Mouse (Mus musculus) heart, embryonic 11.5 days (tissue): ENCODE data around the gene Dab1. TPM values are rescaled to one million over a fixed set of nuclear protein-coding genes. Genes with fewer than 3 reads are reported as not detected.

Experiments used
- ATAC-seq: fragments of 200-750 bp; cut with Nextera tagmentation; replicated peaks from 2 replicates; pipeline ENCODE4 v1.8.0; 2017; ENCODE audit warnings: moderate library complexity; ENCODE audit not compliant: insufficient number of reproducible peaks, low FRiP score, low TSS enrichment
- H3K27ac ChIP-seq: fragments of 300-500 bp; sonication (generic); 2 replicates; pipeline ENCODE4 v1.5.1; 2014; ENCODE audit warnings: mild to moderate bottlenecking, low read depth, low read length
- H3K27me3 ChIP-seq: fragments of 300-500 bp; sonication (generic); 2 replicates; pipeline ENCODE4 v1.6.1; 2014; ENCODE audit warnings: mild to moderate bottlenecking, low read length, mixed read lengths; ENCODE audit not compliant: control insufficient read depth, insufficient read depth
- H3K36me3 ChIP-seq: fragments of 300-500 bp; sonication (generic); 2 replicates; pipeline ENCODE4 v1.6.1; 2014; ENCODE audit warnings: mild to moderate bottlenecking, low read length, moderate library complexity, mixed read lengths; ENCODE audit not compliant: control insufficient read depth, insufficient read depth
- H3K4me1 ChIP-seq: fragments of 300-500 bp; sonication (generic); 2 replicates; pipeline ENCODE4 v1.6.1; 2014; ENCODE audit warnings: low read length; ENCODE audit not compliant: control insufficient read depth, insufficient read depth
- H3K4me2 ChIP-seq: fragments of 300-500 bp; sonication (generic); 2 replicates; pipeline ENCODE4 v1.6.1; 2014; ENCODE audit warnings: mild to moderate bottlenecking, moderate library complexity
- H3K4me3 ChIP-seq: fragments of 300-500 bp; sonication (generic); 2 replicates; pipeline ENCODE4 v1.5.1; 2014; ENCODE audit warnings: low read depth, low read length
- H3K9ac ChIP-seq: fragments of 300-500 bp; sonication (generic); 2 replicates; pipeline ENCODE4 v1.6.1; 2014; ENCODE audit warnings: mild to moderate bottlenecking, low read depth, low read length, moderate library complexity
- H3K9me3 ChIP-seq: fragments of 300-500 bp; sonication (generic); replicated peaks from 2 replicates; pipeline ENCODE4 v1.6.1; 2016; ENCODE audit warnings: low read length; ENCODE audit not compliant: control insufficient read depth
- WGBS: fragments of 180-500 bp; shearing (Covaris S2); extraction: QIAGEN DNeasy Blood & Tissue Kit; methylation state at CpG from one replicate; pipeline ENCODE4 v1.1.7; 2014; ENCODE audit not compliant: insufficient replicate concordance; 5-methylcytosine and 5-hydroxymethylcytosine counted together
- polyA plus RNA-seq: library from polyadenylated mRNA; unstranded; fragments of >200 nt; fragmentation: Nextera tagmentation; extraction: Ambion mirVana; gene quantifications from 2 replicates; pipeline ENCODE4 v1.2.1, GENCODE M21; 2014

Gene Dab1
- polyA plus RNA-seq, 1 experiment from 2014 or later = 1.9 TPM

DNA sequence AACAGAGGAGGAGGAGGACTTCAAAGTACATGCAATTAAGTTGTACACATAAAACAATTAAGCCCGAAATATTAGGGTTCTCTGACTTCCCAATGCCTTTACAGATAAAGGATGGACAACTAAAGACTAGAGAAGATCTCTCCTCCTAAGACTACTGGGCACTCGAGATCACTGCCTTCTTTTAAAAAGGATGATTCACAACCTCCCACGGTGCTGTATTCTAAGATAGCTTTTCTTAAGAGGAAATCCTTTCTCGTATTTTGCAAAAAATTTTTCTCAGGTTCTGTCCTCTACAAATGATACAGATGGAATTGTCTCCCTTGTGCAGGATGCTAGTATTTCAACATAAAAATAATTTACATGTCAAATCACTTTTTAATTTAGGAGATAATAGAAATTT lies 500.9 kb downstream of the Dab1 start:
- Histone ChIP-seq H3K27me3 (no peaks in the 10 kb centered on the region), H3K36me3 (no peaks in the 10 kb centered on the region), H3K9me3 (no peaks in the 10 kb centered on the region; the same call in 1 of the 2 replicates), H3K4me1 (no peaks in the 10 kb centered on the region), H3K27ac (no peak overlapping the region), H3K9ac (no peak overlapping the region), H3K4me3 (no peak overlapping the region), H3K4me2 (no peak overlapping the region)
- ATAC-seq = no peak
- WGBS = 70% methylated on average over 4 of the region's 4 CpGs

DNA sequence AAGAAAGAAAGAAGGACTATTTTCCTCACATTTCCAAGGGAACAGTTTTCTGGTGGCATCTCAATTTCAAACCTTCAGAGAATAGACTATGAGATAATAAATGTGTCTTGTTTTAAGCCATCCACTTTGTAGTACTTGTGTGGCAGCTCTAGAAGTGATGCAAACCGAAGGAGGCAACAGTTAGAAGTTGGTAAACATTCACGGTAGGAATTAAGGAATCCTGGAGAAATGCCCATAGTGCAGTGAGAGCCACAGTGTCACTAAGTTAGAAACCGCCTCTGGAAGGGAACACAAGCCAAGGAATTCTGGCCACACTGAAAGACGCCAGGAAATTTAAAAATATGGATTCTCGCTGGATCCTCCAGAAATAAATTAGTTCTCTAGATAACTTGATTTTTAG lies 502.8 kb downstream of the Dab1 start:
- no peak overlapping the region for H3K27ac ChIP-seq
- no peak overlapping the region for H3K9ac ChIP-seq
- H3K27me3 ChIP-seq = no peaks in the 10 kb centered on the region
- no peak overlapping the region for H3K4me2 ChIP-seq
- no peak overlapping the region for H3K4me3 ChIP-seq
- no peaks in the 10 kb centered on the region for H3K36me3 ChIP-seq
- WGBS = 84% methylated on average over 5 of the region's 5 CpGs
- no peaks in the 10 kb centered on the region; the same call in 1 of the 2 replicates for H3K9me3 ChIP-seq
- no peaks in the 10 kb centered on the region for H3K4me1 ChIP-seq
- ATAC-seq = no peak

DNA sequence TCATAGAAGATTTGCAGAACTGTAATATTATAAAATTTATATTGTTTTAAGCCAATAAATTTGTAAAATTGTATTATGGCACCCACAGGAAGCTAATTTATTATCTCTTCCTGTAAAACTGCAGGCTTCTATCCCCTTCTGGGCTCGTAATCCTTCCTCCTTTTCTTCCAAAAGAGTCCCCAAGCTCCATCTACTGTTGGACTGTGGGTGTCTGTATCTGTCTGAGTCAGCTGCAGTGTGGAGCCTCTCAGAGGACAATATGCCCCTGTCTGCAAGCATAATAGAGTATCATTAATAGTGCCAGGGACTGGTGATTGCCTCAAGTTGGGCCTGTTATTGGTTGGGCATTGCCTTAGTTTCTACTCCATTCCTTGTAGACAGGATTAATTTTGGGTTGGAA lies 503.2 kb downstream of the Dab1 start:
- Histone ChIP-seq H3K4me2 (no peak overlapping the region), H3K27ac (no peak overlapping the region), H3K9ac (no peak overlapping the region), H3K36me3 (no peaks in the 10 kb centered on the region), H3K27me3 (no peaks in the 10 kb centered on the region), H3K4me3 (no peak overlapping the region), H3K9me3 (no peaks in the 10 kb centered on the region), H3K4me1 (no peaks in the 10 kb centered on the region)
- WGBS = 61% methylated on average over 1 of the region's 1 CpGs
- ATAC-seq = no peak

DNA sequence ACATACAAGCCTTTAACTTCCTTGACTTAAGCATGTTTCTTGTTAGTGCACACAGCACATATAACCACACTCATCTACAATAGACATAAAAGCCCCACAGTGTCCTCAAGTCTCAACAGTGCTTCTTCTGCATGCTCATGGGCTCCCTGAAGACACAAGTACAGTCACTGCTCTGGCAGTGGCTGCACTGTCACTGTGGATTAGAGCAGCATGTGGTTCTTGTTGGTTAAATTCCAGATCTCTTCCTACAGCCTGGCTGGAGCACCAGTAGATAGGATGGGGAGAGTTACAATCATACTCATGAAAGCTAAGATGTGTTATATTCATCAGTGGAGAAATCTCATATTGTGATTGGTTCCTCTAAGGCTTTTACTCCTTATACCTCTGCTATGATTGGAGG lies 534.5 kb downstream of the Dab1 start:
- H3K4me1 ChIP-seq = no peaks in the 10 kb centered on the region
- no peak overlapping the region for H3K4me2 ChIP-seq
- H3K36me3 ChIP-seq = no peaks in the 10 kb centered on the region
- H3K27me3 ChIP-seq = no peaks in the 10 kb centered on the region
- H3K9ac ChIP-seq = no peak overlapping the region
- no peaks in the 10 kb centered on the region for H3K9me3 ChIP-seq
- H3K4me3 ChIP-seq = no peak overlapping the region
- H3K27ac ChIP-seq = no peak overlapping the region
- ATAC-seq = no peak

DNA sequence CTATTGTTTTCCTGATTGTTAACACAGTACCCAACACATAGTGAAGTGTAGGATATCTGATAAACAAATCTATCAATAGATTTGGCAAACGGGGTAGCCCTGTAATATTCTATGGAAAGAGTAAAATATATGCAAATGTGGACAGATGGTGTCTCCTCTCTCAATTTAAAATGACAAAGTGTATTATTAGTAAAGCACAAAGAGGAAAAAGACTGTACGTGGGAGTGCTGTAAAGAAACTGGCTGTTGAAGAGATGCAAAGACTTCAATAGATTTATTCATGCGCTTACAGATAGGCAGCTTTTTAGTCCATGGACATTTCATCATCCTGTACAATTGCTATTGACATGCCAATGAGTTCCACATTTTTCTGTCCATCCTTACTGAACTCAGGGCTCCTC lies 558.9 kb downstream of the Dab1 start:
- ATAC-seq = no peak
- Histone ChIP-seq H3K4me2 (no peak overlapping the region), H3K27me3 (no peaks in the 10 kb centered on the region), H3K4me3 (no peak overlapping the region), H3K4me1 (0 out of 2 replicates have a peak, but pooled peaks cover 4% of the 10 kb centered on the region), H3K9me3 (no peaks in the 10 kb centered on the region), H3K9ac (no peak overlapping the region), H3K27ac (no peak overlapping the region), H3K36me3 (no peaks in the 10 kb centered on the region)
- WGBS = 80% methylated on average over 3 of the region's 3 CpGs

DNA sequence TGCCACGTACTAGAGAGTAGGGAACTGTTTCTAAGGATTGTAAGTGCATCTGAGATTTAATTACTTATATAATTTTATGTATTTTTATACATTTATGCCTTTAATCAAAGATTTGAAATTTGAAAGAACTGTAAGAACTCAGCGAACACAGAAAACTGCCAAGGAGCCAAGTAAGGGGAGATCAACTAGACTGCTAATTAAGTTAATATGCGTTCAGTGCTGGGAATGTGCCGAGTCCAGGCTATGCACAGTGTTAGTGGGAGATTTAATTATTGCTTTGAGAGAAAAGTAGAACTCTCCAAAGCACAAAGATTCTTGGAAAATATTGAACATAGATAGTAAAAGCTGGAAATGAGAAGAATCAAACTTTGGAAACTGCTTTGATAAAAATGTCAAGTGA lies 567.2 kb downstream of the Dab1 start:
- Histone ChIP-seq H3K4me2 (no peak overlapping the region), H3K4me3 (no peak overlapping the region), H3K36me3 (no peaks in the 10 kb centered on the region), H3K4me1 (0 out of 2 replicates have a peak, but pooled peaks cover 4% of the 10 kb centered on the region), H3K27ac (no peak overlapping the region), H3K9ac (no peak overlapping the region), H3K9me3 (no peaks in the 10 kb centered on the region), H3K27me3 (no peaks in the 10 kb centered on the region)
- 87% methylated on average over 4 of the region's 4 CpGs for WGBS
- no peak for ATAC-seq

DNA sequence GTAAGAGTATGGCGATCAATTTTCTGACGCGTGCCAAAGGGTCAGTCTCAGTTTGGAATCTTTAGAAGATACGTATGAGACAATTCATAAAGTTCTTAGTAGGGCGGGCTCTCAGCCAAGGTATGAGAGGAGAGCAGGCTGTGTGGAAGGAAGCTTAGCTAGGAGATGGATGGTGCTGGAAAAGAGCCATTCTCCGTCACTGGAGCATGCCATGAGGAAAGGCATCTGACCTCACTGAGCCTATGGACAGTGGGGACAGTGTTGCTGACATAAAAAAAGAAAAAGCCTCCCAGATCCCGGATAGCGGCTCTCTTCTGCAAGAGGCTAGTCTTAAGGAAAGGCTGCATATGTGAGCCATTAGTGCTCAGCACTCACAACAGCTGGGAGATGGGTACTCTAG lies 579.5 kb downstream of the Dab1 start:
- no peaks in the 10 kb centered on the region for H3K9me3 ChIP-seq
- no peak overlapping the region for H3K9ac ChIP-seq
- no peaks in the 10 kb centered on the region for H3K27me3 ChIP-seq
- 83% methylated on average over 8 of the region's 8 CpGs for WGBS
- no peak overlapping the region for H3K4me2 ChIP-seq
- no peaks in the 10 kb centered on the region for H3K36me3 ChIP-seq
- no peaks in the 10 kb centered on the region for H3K4me1 ChIP-seq
- no peak for ATAC-seq
- no peak overlapping the region for H3K27ac ChIP-seq
- no peak overlapping the region for H3K4me3 ChIP-seq

DNA sequence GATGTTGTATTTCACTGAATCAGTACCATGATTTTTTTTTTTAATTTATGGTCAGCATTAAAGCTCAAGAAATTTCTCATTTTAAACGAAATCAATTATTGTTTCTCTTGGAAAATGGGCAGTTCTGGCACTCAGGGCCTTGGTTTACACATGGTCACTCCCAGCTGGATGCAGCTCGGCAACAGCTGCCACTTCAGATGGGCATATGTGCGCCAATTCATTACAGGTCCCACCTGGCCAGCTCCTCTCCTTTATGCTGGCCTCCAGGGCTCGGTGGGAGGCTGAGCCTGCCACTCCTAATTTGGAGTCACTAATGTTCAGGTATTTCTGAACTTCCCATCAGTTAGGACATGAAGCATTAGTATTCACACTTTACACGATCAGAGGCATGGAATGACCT lies 582.5 kb downstream of the Dab1 start:
- Histone ChIP-seq H3K27ac (no peak overlapping the region), H3K4me1 (no peaks in the 10 kb centered on the region), H3K9ac (no peak overlapping the region), H3K4me2 (no peak overlapping the region), H3K9me3 (no peaks in the 10 kb centered on the region), H3K4me3 (no peak overlapping the region), H3K36me3 (no peaks in the 10 kb centered on the region), H3K27me3 (no peaks in the 10 kb centered on the region)
- 75% methylated on average over 5 of the region's 5 CpGs for WGBS
- no peak for ATAC-seq

DNA sequence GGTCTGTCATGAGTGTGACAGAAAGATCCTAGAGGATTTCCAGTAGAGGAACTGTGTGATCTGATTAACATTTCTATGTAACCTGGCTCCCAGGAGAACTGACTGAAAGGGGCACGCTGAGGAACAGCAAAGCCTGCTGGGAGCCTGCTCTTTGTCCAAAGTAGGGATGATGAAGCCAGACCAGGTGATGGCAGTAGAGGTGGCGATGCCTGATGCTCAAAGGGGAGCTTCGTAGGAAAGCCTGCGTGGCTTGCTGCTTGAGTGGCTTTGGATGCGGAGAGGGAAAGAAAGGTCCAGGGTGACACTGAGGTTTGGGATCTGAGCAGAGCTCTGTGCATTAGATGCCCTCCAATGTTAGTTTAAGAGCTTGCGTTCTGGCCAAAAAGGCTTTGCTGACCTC lies 584.9 kb downstream of the Dab1 start:
- no peaks in the 10 kb centered on the region for H3K4me1 ChIP-seq
- H3K27ac ChIP-seq = no peak overlapping the region
- WGBS = 47% methylated on average over 6 of the region's 6 CpGs
- H3K9ac ChIP-seq = no peak overlapping the region
- no peak overlapping the region for H3K4me2 ChIP-seq
- H3K36me3 ChIP-seq = no peaks in the 10 kb centered on the region
- no peaks in the 10 kb centered on the region for H3K27me3 ChIP-seq
- H3K4me3 ChIP-seq = no peak overlapping the region
- no peaks in the 10 kb centered on the region for H3K9me3 ChIP-seq
- no peak for ATAC-seq
